Mouse (Mus musculus): ENCODE results near the gene Adck1. TPM values are rescaled to one million over a fixed set of nuclear protein-coding genes. Genes with fewer than 3 reads are reported as not detected.

The Adck1 gene
- 3.4 TPM for polyA plus RNA-seq (2014; fragmentation: Illumina TruSeq; extraction: RNeasy Lipid Tissue Mini Kit (QIAGEN cat#74804))

GRCm38 (mm10) chr12:88360441-88361119, at the start of gene Adck1:
TSS of gene Adck1 (plus strand) at chr12:88360554.

GRCm38 (mm10) chr12:88323926-88324325, 36.4 kb upstream of the Adck1 start, which contains the start of gene Gm5039:
TSS of gene Gm5039 (minus strand) at chr12:88324026.

Other genes with a start within 250 kb of the Adck1 start
- 75.3 TPM for gene Gm10436, start 178.4 kb upstream of the Adck1 start, polyA plus RNA-seq (2014; fragmentation: Illumina TruSeq; extraction: RNeasy Lipid Tissue Mini Kit (QIAGEN cat#74804))
- not detected for gene Gm8332, start 110.5 kb upstream of the Adck1 start, polyA plus RNA-seq (2014; fragmentation: Illumina TruSeq; extraction: RNeasy Lipid Tissue Mini Kit (QIAGEN cat#74804))
- not detected for gene Gm5662, start 86.1 kb upstream of the Adck1 start, polyA plus RNA-seq (2014; fragmentation: Illumina TruSeq; extraction: RNeasy Lipid Tissue Mini Kit (QIAGEN cat#74804))
- not detected for gene Gm5039, start 36.5 kb upstream of the Adck1 start, polyA plus RNA-seq (2014; fragmentation: Illumina TruSeq; extraction: RNeasy Lipid Tissue Mini Kit (QIAGEN cat#74804))